Mouse (Mus musculus) megakaryocyte, embryonic 14.5 days (primary cell): Measurements from ENCODE around the gene Tead2.

ENCODE experiments used
- FLI1 ChIP-seq: IDR thresholded peaks from 2 replicates; pipeline ENCODE4 v1.6.1; 2012; ENCODE audit warnings: low read length, inconsistent platforms, mixed read lengths
- GATA1 ChIP-seq: IDR thresholded peaks from 3 replicates; pipeline ENCODE4 v1.6.1; 2012; ENCODE audit warnings: mixed read lengths, low read length, inconsistent platforms, borderline replicate concordance

- TF ChIP-seq GATA1 (no peak), FLI1 (no peak)
These were observed 57.3 kb downstream of the Tead2 start for GRCm38 (mm10) chr7:45272786-45273412.
